Mouse (Mus musculus): Measurements from ENCODE around the gene Cyp8b1. TPM values are rescaled to one million over a fixed set of nuclear protein-coding genes. Genes with fewer than 3 reads are reported as not detected.

Cyp8b1 gene
- total and polyA plus RNA-seq, 3 experiments = not detected

DNA sequence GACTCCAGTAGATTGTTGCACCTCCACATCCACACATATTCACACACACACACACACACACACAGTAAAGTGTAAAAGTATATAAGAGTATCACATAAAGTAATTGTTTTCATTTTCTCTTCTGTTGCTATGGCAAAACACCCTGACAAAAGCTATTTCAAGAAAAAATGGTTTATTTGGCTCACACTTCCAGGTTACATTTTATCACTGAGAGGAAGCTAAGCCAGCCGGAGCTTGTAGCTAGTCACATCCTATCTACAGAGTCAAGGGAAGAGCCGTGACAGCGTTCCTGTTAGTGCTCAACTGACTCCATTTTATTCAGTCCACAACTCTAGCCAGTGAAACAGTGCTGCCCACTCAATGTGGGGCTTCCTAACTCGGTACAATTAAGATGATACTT lies 32.3 kb upstream of the Cyp8b1 start:
- Histone ChIP-seq H3K9ac (ENCODE audit: control insufficient read depth, low read depth, low read length, poor library complexity, severe bottlenecking) (no peak overlapping the region), H3K4me1 (ENCODE audit: control insufficient read depth in 1 of 2, insufficient read depth in 2 of 2, low read length in 2 of 2) (no peaks in the 10 kb centered on the region), H3K79me2 (ENCODE audit: control insufficient read depth, insufficient read depth, low read length, poor library complexity) (no peaks in the 10 kb centered on the region), H3K27ac (ENCODE audit: control insufficient read depth, low read depth, low read length) (no peak overlapping the region), H3K27me3 (ENCODE audit: control insufficient read depth in 1 of 2, insufficient read depth in 2 of 2, low read length in 2 of 2) (no peaks in the 10 kb centered on the region), H3K9me3 (replicated peaks; ENCODE audit: insufficient read depth, low read length) (no peaks in the 10 kb centered on the region), H3K36me3 (ENCODE audit: control insufficient read depth in 1 of 2, insufficient read depth in 2 of 2, low read length in 2 of 2) (no peaks in the 10 kb centered on the region), H3K4me3 (ENCODE audit: control insufficient read depth in 1 of 2, insufficient read depth in 1 of 2, low read depth in 2 of 2, low read length in 2 of 2) (no peak overlapping the region)
- no peak for DNase-seq (ENCODE audit: low read depth, low spot score)
- TF ChIP-seq JUND (IDR thresholded peaks at IDR 0.05; ENCODE audit: low read depth, low read length) (no peak), POLR2A (IDR thresholded peaks at IDR 0.05; ENCODE audit: control insufficient read depth in 1 of 2, insufficient read depth in 1 of 2, low read depth in 1 of 2, low read length in 2 of 2, poor library complexity in 1 of 2) (no peak), CTCF (IDR thresholded peaks at IDR 0.05 in 2 of 3, conservative IDR thresholded peaks at IDR 0.05 in 1 of 3; ENCODE audit: control insufficient read depth in 1 of 3, insufficient read depth in 1 of 3, low read depth in 2 of 3, low read length in 3 of 3, poor library complexity in 1 of 3, severe bottlenecking in 1 of 3) (no peak), GATA1 (IDR thresholded peaks at IDR 0.05; ENCODE audit: low read depth, low read length) (no peak), SMC3 (IDR thresholded peaks at IDR 0.05; ENCODE audit: low read depth, low read length) (no peak), ELF1 (IDR thresholded peaks at IDR 0.05; ENCODE audit: low read depth, low read length) (no peak), ZC3H11A (IDR thresholded peaks at IDR 0.05; ENCODE audit: low read depth, low read length) (no peak), TCF12 (IDR thresholded peaks at IDR 0.05; ENCODE audit: low read depth, low read length) (no peak), NRF1 (IDR thresholded peaks at IDR 0.05; ENCODE audit: insufficient read depth, low read depth, low read length, poor library complexity, severe bottlenecking) (no peak), CHD2 (IDR thresholded peaks at IDR 0.05; ENCODE audit: low read length) (no peak), MXI1 (IDR thresholded peaks at IDR 0.05; ENCODE audit: low read depth, low read length) (no peak), ZKSCAN1 (IDR thresholded peaks at IDR 0.05; ENCODE audit: low read depth, low read length) (no peak), MAZ (IDR thresholded peaks at IDR 0.05; ENCODE audit: low read depth, low read length) (no peak), EP300 (IDR thresholded peaks at IDR 0.05; ENCODE audit: low read depth in 1 of 2, low read length in 2 of 2) (no peak), MYB (IDR thresholded peaks at IDR 0.05; ENCODE audit: low read depth, low read length) (no peak)

DNA sequence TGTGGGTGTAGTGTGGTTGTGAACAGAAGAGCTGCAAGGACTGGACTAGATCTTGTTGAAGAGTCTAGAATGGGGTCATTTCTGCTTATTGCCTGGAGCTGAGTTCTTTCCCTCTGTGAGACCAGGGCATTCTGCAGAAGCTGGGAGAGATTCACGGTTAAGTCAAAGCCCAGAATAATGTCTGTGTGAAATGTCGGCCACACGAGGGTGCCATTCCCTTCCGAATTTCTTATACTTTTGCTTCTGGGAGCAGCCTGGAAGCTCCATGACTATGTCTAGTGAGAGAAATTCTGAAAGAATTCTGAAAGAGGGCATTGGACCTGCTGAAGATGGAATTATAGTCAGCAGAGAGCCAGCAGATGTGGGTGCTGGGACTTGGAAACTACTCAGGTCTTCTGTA lies 31.7 kb upstream of the Cyp8b1 start:
- no peak for DNase-seq (ENCODE audit: low read depth, low spot score)

More for the DNA sequence above, 31.7 kb upstream of the Cyp8b1 start:
- no peaks in the 10 kb centered on the region for H3K36me3 ChIP-seq (ENCODE audit: control insufficient read depth in 1 of 2, insufficient read depth in 2 of 2, low read length in 2 of 2)
- no peaks in the 10 kb centered on the region for H3K9me3 ChIP-seq (replicated peaks; ENCODE audit: insufficient read depth, low read length)
- no peak overlapping the region for H3K9ac ChIP-seq (ENCODE audit: control insufficient read depth, low read depth, low read length, poor library complexity, severe bottlenecking)
- H3K27ac ChIP-seq (ENCODE audit: control insufficient read depth, low read depth, low read length) = no peak overlapping the region
- H3K4me3 ChIP-seq (ENCODE audit: control insufficient read depth in 1 of 2, insufficient read depth in 1 of 2, low read depth in 2 of 2, low read length in 2 of 2) = no peak overlapping the region
- H3K79me2 ChIP-seq (ENCODE audit: control insufficient read depth, insufficient read depth, low read length, poor library complexity) = no peaks in the 10 kb centered on the region
- H3K27me3 ChIP-seq (ENCODE audit: control insufficient read depth in 1 of 2, insufficient read depth in 2 of 2, low read length in 2 of 2) = no peaks in the 10 kb centered on the region
- TF ChIP-seq CHD2 (IDR thresholded peaks at IDR 0.05; ENCODE audit: low read length) (no peak), TCF12 (IDR thresholded peaks at IDR 0.05; ENCODE audit: low read depth, low read length) (no peak), ETS1 (IDR thresholded peaks at IDR 0.05; ENCODE audit: low read depth, low read length) (no peak), SMC3 (IDR thresholded peaks at IDR 0.05; ENCODE audit: low read depth, low read length) (no peak), USF1 (IDR thresholded peaks at IDR 0.05; ENCODE audit: low read depth, low read length) (no peak), TBP (IDR thresholded peaks at IDR 0.05; ENCODE audit: low read depth, low read length) (no peak), SIN3A (IDR thresholded peaks at IDR 0.05; ENCODE audit: low read length) (no peak), MXI1 (IDR thresholded peaks at IDR 0.05; ENCODE audit: low read depth, low read length) (no peak), JUND (IDR thresholded peaks at IDR 0.05; ENCODE audit: low read depth, low read length) (no peak), UBTF (IDR thresholded peaks at IDR 0.05; ENCODE audit: borderline replicate concordance, insufficient read depth, low read depth, low read length) (no peak), MAFK (IDR thresholded peaks at IDR 0.05; ENCODE audit: borderline replicate concordance, low read depth, low read length) (no peak), NRF1 (IDR thresholded peaks at IDR 0.05; ENCODE audit: insufficient read depth, low read depth, low read length, poor library complexity, severe bottlenecking) (no peak), USF2 (IDR thresholded peaks at IDR 0.05; ENCODE audit: borderline replicate concordance in 1 of 2, insufficient read depth in 1 of 2, low read depth in 1 of 2, low read length in 2 of 2) (no peak), POLR2A (IDR thresholded peaks at IDR 0.05; ENCODE audit: control insufficient read depth in 1 of 2, insufficient read depth in 1 of 2, low read depth in 1 of 2, low read length in 2 of 2, poor library complexity in 1 of 2) (no peak), GABPA (IDR thresholded peaks at IDR 0.05; ENCODE audit: low read depth, low read length) (no peak)
- H3K4me1 ChIP-seq (ENCODE audit: control insufficient read depth in 1 of 2, insufficient read depth in 2 of 2, low read length in 2 of 2) = no peaks in the 10 kb centered on the region
